Mouse (Mus musculus) left cerebral cortex, adult 2 months (tissue): ENCODE results near the gene Mthfsl. TPM values are rescaled to one million over a fixed set of nuclear protein-coding genes. Genes with fewer than 3 reads are reported as not detected.
"Not testable (repeated sequence)": the region's sequence is repeated elsewhere in the genome, so short reads cannot be mapped to it uniquely, and the experiment has no call there.

Experiments
- DNase-seq, 2 experiments: peaks; one replicate each; pipeline ENCODE4 v3.0.0; 2021 to 2022; ENCODE audit warnings: low spot score in 2 of 2, mixed read lengths in 1 of 2; ENCODE audit errors: extremely low spot score in 1 of 2
- H3K27ac ChIP-seq: fragments of 200-600 bp; 2 replicates; pipeline ENCODE4 v1.8.1; 2022
- H3K4me3 ChIP-seq: fragments of 200-600 bp; 2 replicates; pipeline ENCODE4 v1.8.1; 2022
- CTCF ChIP-seq: fragments of 200-600 bp; IDR thresholded peaks from 2 replicates; pipeline ENCODE4 v1.8.1; 2022; ENCODE audit warnings: antibody characterized with exemption, mild to moderate bottlenecking, moderate library complexity
- intact Hi-C: fragments of 180-260 bp; cut with DNase I; formaldehyde crosslinking; loops from one replicate; pipeline ENCODE4 v1.15.1; 2025
- long read RNA-seq, 2 experiments: library from polyadenylated mRNA; stranded (forward); transcript quantifications; one replicate each; pipeline ENCODE4 v2.0.0; 2021; ENCODE audit warnings: borderline mapping rate in 2 of 2
- total RNA-seq, 2 experiments: library from RNA; stranded (reverse); gene quantifications; 2 replicates each; pipeline ENCODE4 v1.2.3; 2021

The Mthfsl gene
- total RNA-seq = 10 to 100 TPM; 26.6 to 31.8 TPM
- long read RNA-seq, experiment 1, partial matches to known transcripts = 4 of 12 reads
- long read RNA-seq, experiment 1, other reads (novel, unspliced or antisense) = 5 of 12 reads
- long read RNA-seq, experiment 2, partial matches to known transcripts = 1 of 11 reads
- long read RNA-seq, experiment 2, other reads (novel, unspliced or antisense) = 6 of 11 reads

DNA sequence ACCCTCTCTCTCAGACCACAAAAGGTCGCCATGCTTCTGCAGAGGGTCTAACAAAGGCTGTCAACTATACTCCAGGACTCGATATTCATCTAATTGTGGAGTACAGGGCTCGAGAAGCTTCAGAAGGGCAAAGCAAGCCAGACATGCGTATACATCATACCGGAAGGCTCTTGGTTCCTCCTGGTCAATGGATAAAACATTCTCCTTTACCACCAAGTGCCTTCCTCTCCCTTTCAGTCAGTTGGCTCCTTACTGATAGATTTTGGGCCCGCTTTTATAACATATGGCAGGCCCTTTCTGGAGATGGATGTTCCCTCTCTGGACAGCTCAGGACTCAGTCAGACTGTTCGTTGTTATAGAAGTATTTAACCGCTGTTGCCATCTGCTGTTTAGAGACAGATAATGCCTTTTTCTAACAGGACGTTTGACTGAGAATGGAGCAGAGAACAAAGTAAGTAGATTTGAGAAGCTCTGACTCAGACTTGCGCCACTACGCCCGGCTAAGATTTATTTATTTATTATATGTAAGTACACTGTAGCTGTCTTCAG is at the start of gene Mthfsl:
Gene Mthfsl, minus strand, starts transcription at position 308 of the 549 bp plus-strand sequence.
- DNase-seq = peak in 1 of 2 experiments; percentile 29
- Histone ChIP-seq H3K4me3 (peak within 1 kb of the TSS; percentile 60), H3K27ac (peak within 1 kb of the TSS; percentile 86)
- intact Hi-C loops = loop anchor here (10.0 kb wide), 1 partner anchor 165 kb away; no protein-coding TSS in a partner anchor
- TF ChIP-seq CTCF = peak; percentile 36

DNA sequence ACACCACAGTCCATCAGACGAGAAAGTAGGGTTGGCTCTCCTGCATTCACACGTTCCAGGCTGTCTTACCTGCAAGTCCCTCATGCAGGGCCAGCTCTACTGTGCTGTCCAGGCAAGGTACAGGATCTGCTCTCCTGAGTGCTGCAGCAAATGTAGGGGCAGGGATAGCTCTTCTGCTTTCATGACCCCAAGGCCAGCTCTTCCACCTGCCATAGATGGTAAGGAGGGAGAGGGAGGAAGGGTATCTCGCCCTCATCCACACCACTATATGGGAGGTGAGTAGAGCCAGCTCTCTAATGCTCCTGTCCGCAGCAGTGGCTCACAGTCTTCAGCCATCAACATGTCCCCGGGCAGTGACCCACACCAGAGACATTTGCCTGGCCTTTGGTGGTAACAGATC is 49.4 kb upstream of the Mthfsl start:
- H3K4me3 ChIP-seq, intact Hi-C loops, DNase-seq, H3K27ac ChIP-seq: not testable (repeated sequence)

DNA sequence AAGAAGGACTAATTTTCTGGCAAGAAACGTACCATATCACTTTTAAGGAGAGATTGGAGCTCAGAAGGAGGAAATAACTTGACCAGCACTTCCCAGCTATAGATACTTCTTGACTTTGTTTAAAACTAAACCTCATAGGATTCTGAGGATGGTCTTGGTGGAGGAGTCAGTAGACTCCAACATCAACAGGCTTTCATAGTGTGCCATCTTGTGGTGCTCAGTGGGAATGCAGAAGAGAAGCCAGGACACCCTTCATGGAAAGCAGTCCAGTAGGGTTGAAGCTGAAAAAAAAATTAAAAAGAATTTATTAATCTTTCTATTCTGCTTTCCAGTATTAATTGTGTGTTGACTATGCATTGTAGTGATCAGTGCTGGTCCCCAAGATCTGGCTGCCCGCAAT is 26.6 kb upstream of the Mthfsl start:
- peak in 1 of 2 experiments; percentile 23 for DNase-seq
- peak; percentile 29 for TF ChIP-seq CTCF
- H3K27ac ChIP-seq, H3K4me3 ChIP-seq, intact Hi-C loops: not testable (repeated sequence)

DNA sequence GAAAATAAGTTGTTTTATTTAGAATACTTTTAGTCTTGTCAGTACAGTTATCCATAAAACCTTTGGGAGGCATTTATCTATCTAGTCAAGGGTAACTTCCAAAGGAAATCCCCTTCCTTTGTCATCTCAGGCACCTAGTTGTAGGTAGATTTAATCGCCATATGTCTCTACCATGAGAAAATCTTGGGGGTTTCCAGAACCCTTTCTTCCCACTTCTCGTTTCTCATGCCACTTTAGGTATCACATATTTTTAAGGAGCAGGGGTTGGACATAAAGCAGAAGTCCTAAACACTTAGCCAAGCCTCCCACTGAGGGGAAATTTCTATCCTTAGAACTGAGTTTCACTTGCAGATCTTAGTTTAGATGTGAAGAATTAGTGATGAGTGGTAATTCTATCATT is 25.9 kb upstream of the Mthfsl start:
- H3K27ac ChIP-seq, intact Hi-C loops, H3K4me3 ChIP-seq, DNase-seq: not testable (repeated sequence)

DNA sequence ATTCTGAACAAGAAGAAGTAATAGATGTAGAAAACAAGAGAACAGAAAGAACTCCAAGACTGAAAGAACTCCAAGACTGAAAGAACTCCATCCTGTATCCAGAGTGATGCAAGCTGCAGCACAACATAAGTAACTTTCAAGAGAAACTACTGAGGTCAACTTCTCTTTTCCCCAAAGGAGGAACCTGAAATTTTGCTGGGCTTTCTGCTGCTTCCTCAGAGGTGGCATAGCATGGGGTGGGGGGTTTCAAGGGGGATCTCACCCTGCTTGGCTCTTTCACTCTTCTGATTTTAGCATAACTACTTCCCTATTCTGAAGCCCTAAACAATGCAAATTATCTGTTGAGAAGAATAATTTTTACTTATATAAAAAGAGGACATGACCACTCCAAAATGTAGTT is 15.2 kb upstream of the Mthfsl start:
- DNase-seq, intact Hi-C loops, H3K4me3 ChIP-seq, H3K27ac ChIP-seq: not testable (repeated sequence)

DNA sequence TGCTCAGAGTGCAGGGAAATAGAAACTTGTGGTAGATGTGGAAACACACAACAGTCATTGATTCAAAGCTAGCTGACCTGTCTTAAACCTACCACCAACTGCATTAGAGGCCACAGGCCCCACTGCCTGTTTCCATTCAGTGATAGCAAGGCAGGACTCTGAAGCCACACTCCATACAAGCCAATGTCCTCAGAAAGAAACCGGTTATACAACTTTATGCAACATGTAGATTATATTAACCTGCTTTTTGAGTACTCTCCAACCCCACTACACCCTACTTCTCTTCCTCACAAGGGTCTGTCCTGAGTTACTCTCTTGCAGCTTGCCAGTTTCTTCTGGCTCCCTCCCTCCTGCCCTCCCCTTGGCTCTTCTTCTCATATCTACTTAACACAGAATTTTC is 13.1 kb upstream of the Mthfsl start:
- DNase-seq, H3K27ac ChIP-seq, intact Hi-C loops, H3K4me3 ChIP-seq: not testable (repeated sequence)

DNA sequence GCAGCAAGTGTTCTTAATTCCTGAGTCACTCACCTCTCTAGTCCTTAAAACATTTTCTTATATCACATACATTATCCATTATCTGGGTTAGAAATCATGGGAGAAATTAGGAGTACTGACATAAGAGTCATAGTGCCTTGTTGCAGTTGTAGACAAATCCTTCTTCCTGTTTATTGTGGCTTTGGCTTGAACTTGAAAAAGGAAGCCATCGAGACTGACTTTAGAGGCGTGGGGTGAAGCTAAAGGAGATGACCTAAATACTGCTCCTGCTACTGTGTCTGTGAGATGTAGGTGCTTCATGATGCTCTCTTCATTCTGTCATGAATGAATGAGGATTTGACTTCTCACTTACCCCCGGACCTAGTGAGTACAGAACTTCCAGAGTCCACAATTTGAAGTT is 12.2 kb upstream of the Mthfsl start:
- intact Hi-C loops, H3K4me3 ChIP-seq, H3K27ac ChIP-seq, DNase-seq: not testable (repeated sequence)

DNA sequence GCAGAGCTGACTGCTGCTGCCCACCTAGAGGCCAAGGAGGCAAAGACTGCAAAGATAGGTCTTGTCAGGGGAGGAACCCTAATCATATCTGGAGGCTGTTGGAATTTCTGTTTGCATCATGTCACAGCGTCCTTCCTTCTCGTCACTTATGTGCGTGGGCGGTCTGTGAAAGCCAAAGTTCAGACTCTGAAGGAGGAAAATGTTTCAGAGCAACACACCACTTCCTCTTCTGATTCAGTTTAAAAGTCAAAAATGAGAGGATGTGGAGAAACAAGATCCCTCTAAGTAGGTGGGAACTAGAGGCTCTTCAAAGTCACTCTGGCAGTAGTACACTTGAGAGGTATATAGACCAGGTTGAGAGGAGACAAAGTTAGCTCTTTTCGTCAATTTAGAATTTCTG is 11.6 kb upstream of the Mthfsl start, which contains the start of gene Bcl2a1d:
Gene Bcl2a1d, minus strand, starts transcription at position 187 of the 400 bp plus-strand sequence.
- intact Hi-C loops, DNase-seq, H3K4me3 ChIP-seq, H3K27ac ChIP-seq: not testable (repeated sequence)

DNA sequence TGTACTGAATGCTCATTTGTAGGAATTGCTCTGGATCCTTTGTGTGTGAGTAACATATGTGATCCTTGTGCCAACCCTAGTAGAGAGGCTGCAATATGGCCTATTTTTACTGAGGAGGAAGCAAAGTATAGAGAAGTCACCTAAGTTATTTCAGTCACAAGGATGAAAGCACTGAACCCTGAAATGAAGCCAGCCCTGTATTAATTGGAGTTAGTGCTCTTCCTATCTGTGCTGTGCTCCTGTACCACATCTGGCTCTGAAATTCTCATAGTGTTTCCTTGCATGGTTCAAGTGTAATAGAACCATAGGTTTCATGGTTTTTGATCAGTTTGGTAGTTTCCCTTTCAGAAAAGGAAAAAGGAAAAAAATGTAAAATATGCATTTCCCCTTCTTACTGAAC is 8.2 kb upstream of the Mthfsl start:
- DNase-seq, H3K4me3 ChIP-seq, H3K27ac ChIP-seq, intact Hi-C loops: not testable (repeated sequence)

DNA sequence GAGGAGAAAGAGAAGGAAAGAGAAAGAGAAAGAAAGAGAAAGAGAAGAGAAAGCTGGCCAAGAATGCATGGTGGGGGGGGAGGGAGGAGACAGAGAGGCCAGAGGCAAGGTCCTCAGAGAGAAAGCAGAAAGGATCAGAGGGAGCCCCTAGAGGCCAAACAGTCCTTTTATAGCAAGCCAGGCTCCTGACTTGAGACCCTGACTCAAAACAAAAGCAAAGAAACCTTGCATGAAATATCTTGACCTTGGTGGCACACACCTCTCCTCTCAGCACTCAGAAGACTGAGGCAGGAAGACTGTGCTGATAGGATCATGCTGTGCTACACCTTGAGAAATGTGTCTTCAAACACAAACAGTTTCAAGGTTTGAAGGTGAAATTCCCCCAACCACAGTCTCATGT is 1.5 kb upstream of the Mthfsl start:
- intact Hi-C loops, H3K4me3 ChIP-seq, H3K27ac ChIP-seq, DNase-seq: not testable (repeated sequence)

DNA sequence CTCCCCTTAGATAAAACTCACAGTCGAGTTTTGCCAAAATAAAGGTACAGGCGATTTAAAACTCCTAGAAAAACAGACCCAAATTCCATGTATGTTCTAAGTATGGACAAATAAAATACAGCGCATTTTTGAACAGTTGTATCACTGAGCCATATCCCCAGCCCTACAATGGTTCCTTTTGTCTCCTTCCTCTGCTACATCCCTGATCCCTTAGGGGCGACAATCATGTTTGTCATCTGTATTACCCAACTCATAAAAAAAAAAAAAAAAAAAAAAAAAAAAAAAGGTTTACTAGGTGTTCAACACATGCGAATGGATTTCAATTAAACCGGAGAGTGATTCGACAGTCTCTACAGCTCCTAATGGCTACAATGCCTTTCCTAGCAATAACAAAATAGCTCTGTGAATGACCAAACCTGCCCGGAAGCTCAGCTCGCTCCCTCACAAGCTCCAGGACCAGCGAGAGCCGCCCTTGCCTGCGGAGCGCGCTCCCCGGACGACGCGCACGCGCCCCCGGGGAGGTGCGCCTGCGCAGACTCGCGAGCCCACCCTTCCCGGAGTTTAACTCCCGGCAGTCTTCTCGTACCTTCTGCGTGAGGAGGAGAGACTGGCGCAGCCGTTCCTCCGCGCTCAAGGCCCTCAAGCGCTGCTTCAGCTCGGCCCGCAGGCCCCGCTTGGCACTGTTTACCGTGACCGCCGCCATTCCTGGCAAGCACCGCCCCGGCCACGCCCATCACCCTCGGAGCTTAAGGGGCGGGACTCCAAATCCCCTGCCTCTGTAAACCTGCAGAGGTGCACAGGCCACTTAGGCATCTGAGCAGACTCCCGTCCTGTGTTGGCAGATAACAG is 799 bp downstream of the Mthfsl start:
- intact Hi-C loops = loop anchor here (10.0 kb wide), 1 partner anchor 164 kb away; no protein-coding TSS in a partner anchor
- peak overlapping the region; percentile 77 for H3K27ac ChIP-seq
- H3K4me3 ChIP-seq = peak overlapping the region; percentile 43
- peak in 1 of 2 experiments; percentile 28 for DNase-seq

DNA sequence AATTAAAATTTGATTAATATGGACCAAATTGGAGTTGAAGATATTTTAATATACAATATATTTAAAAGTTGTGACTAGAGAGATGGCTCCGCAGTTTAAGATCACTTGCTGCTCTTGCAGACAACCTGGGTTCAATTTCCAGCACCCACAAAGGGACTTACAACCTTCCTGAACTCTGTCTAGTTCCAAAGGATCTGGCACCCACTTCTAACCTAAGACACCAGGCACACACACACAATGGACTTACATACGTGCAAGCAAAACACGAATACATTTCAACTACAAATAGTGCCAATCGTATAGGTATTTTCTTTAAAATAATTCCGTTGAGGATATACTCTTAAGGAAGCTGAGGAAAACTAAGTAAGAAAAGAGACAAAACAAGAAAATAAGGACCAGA is 1.5 kb downstream of the Mthfsl start:
- intact Hi-C loops = loop anchor here (10.0 kb wide), 1 partner anchor 164 kb away; no protein-coding TSS in a partner anchor
- DNase-seq = peak in 1 of 2 experiments; percentile 33
- not testable (repeated sequence) for H3K27ac ChIP-seq
- peak overlapping the region; percentile 43 for H3K4me3 ChIP-seq
